Mouse (Mus musculus) myocyte (in vitro differentiated cells): ENCODE results near the gene Gm13275.
"Not testable (repeated sequence)": the region's sequence is repeated elsewhere in the genome, so short reads cannot be mapped to it uniquely, and the experiment has no call there.

Experiments used
- CEBPB ChIP-seq: IDR thresholded peaks from 2 replicates; pipeline ENCODE4 v1.6.1; 2011; ENCODE audit warnings: mild to moderate bottlenecking, moderate library complexity; ENCODE audit not compliant: poor library complexity, insufficient read depth, severe bottlenecking
- E2F4 ChIP-seq: IDR thresholded peaks from one replicate; pipeline ENCODE4 v1.6.1; 2011; ENCODE audit warnings: mild to moderate bottlenecking, control low read depth, moderate library complexity; ENCODE audit not compliant: insufficient read depth
- MAX ChIP-seq: IDR thresholded peaks from one replicate; pipeline ENCODE4 v1.6.1; 2011; ENCODE audit warnings: low read depth, mild to moderate bottlenecking, control low read depth
- MYOD1 ChIP-seq, 3 experiments: IDR thresholded peaks; one replicate each; pipeline ENCODE4 v1.6.1; 2011; ENCODE audit warnings: control low read depth in 2 of 3, low read depth in 2 of 3, mild to moderate bottlenecking in 2 of 3, moderate library complexity in 1 of 3; ENCODE audit not compliant: insufficient read length in 2 of 3, control insufficient read depth in 1 of 3
- MYOG ChIP-seq, 3 experiments: IDR thresholded peaks; one replicate each; pipeline ENCODE4 v1.6.1; 2011; ENCODE audit warnings: control low read depth in 2 of 3, low read depth in 2 of 3, mild to moderate bottlenecking in 2 of 3; ENCODE audit not compliant: insufficient read length in 2 of 3, control insufficient read depth in 1 of 3, insufficient read depth in 1 of 3
- POLR2A ChIP-seq: IDR thresholded peaks from one replicate; pipeline ENCODE4 v1.6.1; 2011; ENCODE audit warnings: low read depth, mild to moderate bottlenecking, control low read depth, moderate library complexity; ENCODE audit not compliant: insufficient read length
- POLR2AphosphoS2 ChIP-seq: IDR thresholded peaks from one replicate; pipeline ENCODE4 v1.6.1; 2011; ENCODE audit warnings: low read depth, control low read depth; ENCODE audit not compliant: insufficient read length
- REST ChIP-seq: IDR thresholded peaks from one replicate; pipeline ENCODE4 v1.6.1; 2011; ENCODE audit warnings: mild to moderate bottlenecking, control low read depth, moderate library complexity; ENCODE audit not compliant: insufficient read depth, insufficient read length
- SRF ChIP-seq: IDR thresholded peaks from one replicate; pipeline ENCODE4 v1.6.1; 2011; ENCODE audit warnings: low read depth; ENCODE audit not compliant: control insufficient read depth, insufficient read length
- TCF12 ChIP-seq: IDR thresholded peaks from one replicate; pipeline ENCODE4 v1.6.1; 2011; ENCODE audit warnings: mild to moderate bottlenecking, control low read depth; ENCODE audit not compliant: poor library complexity, insufficient read depth, severe bottlenecking
- TCF3 ChIP-seq: IDR thresholded peaks from one replicate; pipeline ENCODE4 v1.6.1; 2011; ENCODE audit warnings: low read depth, control low read depth; ENCODE audit not compliant: insufficient read length
- USF1 ChIP-seq: IDR thresholded peaks from one replicate; pipeline ENCODE4 v1.6.1; 2011; ENCODE audit warnings: low read depth, mild to moderate bottlenecking, control low read depth, moderate library complexity

- not testable (repeated sequence) for TF ChIP-seq POLR2A; MAX; POLR2AphosphoS2; E2F4; USF1; MYOG (IDR thresholded peaks at IDR 0.05; ENCODE audit: control insufficient read depth in 1 of 3, insufficient read depth in 1 of 3, insufficient read length in 2 of 3, low read depth in 2 of 3); TCF12; MYOD1 (IDR thresholded peaks at IDR 0.05; ENCODE audit: control insufficient read depth in 1 of 3, insufficient read length in 2 of 3, low read depth in 2 of 3); TCF3; CEBPB; SRF; REST
These were observed 14.0 kb upstream of the Gm13275 start for GRCm38 (mm10) chr4:88780320-88780719.
